Mouse (Mus musculus) lung, postnatal 0 days (tissue): ENCODE data around the gene Vamp4.
A peak's percentile ranks its signal among the peaks of the same experiment; 100 is the strongest.

Experiments used
- CTCF ChIP-seq: IDR thresholded peaks from 2 replicates; pipeline ENCODE4 v1.5.1; 2016; ENCODE audit warnings: antibody characterized with exemption, mild to moderate bottlenecking
- EP300 ChIP-seq: IDR thresholded peaks from 2 replicates; pipeline ENCODE4 v1.6.1; 2016; ENCODE audit warnings: antibody characterized with exemption, mild to moderate bottlenecking, control low read depth

DNA sequence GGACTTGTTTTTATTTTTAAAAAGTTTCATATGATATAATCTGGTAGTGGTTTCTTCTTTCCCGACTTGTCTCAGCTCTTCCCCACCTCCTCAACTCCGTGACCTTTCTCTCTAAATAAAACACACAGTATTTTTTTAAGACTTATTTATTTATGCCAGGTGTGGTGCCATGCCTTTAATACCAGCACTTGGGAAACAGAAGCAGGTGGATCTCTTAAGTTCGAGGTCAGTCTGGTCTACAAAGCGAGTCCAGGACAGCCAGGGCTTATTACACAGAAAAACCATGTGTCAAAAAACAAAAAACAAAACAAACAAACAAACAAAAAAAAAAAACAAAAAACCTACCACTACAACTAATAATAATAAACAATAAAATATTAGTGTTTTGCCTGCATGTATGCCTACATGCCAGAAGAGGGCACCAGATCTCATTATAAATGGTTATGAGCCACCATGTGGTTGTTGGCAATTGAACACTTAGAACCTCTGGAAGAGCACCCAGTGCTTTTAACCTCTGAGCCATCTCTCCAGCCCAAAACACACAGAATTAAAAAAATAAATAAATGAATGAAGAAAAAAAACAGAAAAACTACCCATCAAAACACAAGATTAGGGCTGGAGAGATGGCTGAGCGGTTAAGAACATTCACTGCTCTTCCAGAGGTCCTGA lies 20.6 kb upstream of the Vamp4 start:
- TF ChIP-seq CTCF, result peak; percentile 83
- 0 out of 2 replicates have a peak, but pooled peaks have one; percentile 8 for TF ChIP-seq EP300
